Mouse (Mus musculus) myocyte (in vitro differentiated cells): Measurements from ENCODE around the gene Yipf3. TPM values are rescaled to one million over a fixed set of nuclear protein-coding genes. Genes with fewer than 3 reads are reported as not detected.
A peak's percentile ranks its signal among the peaks of the same experiment; 100 is the strongest.

ENCODE experiments used
- H3K27me3 ChIP-seq: one replicate; pipeline ENCODE4 v1.6.1; 2011; ENCODE audit not compliant: control insufficient read depth, insufficient read depth, insufficient read length
- H3K36me3 ChIP-seq: one replicate; pipeline ENCODE4 v1.6.1; 2011; ENCODE audit not compliant: control insufficient read depth, insufficient read depth
- H3K4me2 ChIP-seq: one replicate; pipeline ENCODE4 v1.6.1; 2011; ENCODE audit warnings: low read depth, control low read depth
- H3K4me3 ChIP-seq: one replicate; pipeline ENCODE4 v1.5.1; 2011; ENCODE audit warnings: mild to moderate bottlenecking, control low read depth, moderate library complexity
- H3K79me2 ChIP-seq: one replicate; pipeline ENCODE4 v1.6.1; 2011; ENCODE audit not compliant: control insufficient read depth, insufficient read depth
- H3ac ChIP-seq: one replicate; pipeline ENCODE4 v1.6.1; 2011; ENCODE audit not compliant: control insufficient read depth, insufficient read length
- CEBPB ChIP-seq: IDR thresholded peaks from 2 replicates; pipeline ENCODE4 v1.6.1; 2011; ENCODE audit warnings: mild to moderate bottlenecking, moderate library complexity; ENCODE audit not compliant: poor library complexity, insufficient read depth, severe bottlenecking
- E2F4 ChIP-seq: IDR thresholded peaks from one replicate; pipeline ENCODE4 v1.6.1; 2011; ENCODE audit warnings: mild to moderate bottlenecking, control low read depth, moderate library complexity; ENCODE audit not compliant: insufficient read depth
- MAX ChIP-seq: IDR thresholded peaks from one replicate; pipeline ENCODE4 v1.6.1; 2011; ENCODE audit warnings: low read depth, mild to moderate bottlenecking, control low read depth
- MYOD1 ChIP-seq, 3 experiments: IDR thresholded peaks; one replicate each; pipeline ENCODE4 v1.6.1; 2011; ENCODE audit warnings: control low read depth in 2 of 3, low read depth in 2 of 3, mild to moderate bottlenecking in 2 of 3, moderate library complexity in 1 of 3; ENCODE audit not compliant: insufficient read length in 2 of 3, control insufficient read depth in 1 of 3
- MYOG ChIP-seq, 3 experiments: IDR thresholded peaks; one replicate each; pipeline ENCODE4 v1.6.1; 2011; ENCODE audit warnings: control low read depth in 2 of 3, low read depth in 2 of 3, mild to moderate bottlenecking in 2 of 3; ENCODE audit not compliant: insufficient read length in 2 of 3, control insufficient read depth in 1 of 3, insufficient read depth in 1 of 3
- POLR2A ChIP-seq: IDR thresholded peaks from one replicate; pipeline ENCODE4 v1.6.1; 2011; ENCODE audit warnings: low read depth, mild to moderate bottlenecking, control low read depth, moderate library complexity; ENCODE audit not compliant: insufficient read length
- POLR2AphosphoS2 ChIP-seq: IDR thresholded peaks from one replicate; pipeline ENCODE4 v1.6.1; 2011; ENCODE audit warnings: low read depth, control low read depth; ENCODE audit not compliant: insufficient read length
- REST ChIP-seq: IDR thresholded peaks from one replicate; pipeline ENCODE4 v1.6.1; 2011; ENCODE audit warnings: mild to moderate bottlenecking, control low read depth, moderate library complexity; ENCODE audit not compliant: insufficient read depth, insufficient read length
- SRF ChIP-seq: IDR thresholded peaks from one replicate; pipeline ENCODE4 v1.6.1; 2011; ENCODE audit warnings: low read depth; ENCODE audit not compliant: control insufficient read depth, insufficient read length
- TCF12 ChIP-seq: IDR thresholded peaks from one replicate; pipeline ENCODE4 v1.6.1; 2011; ENCODE audit warnings: mild to moderate bottlenecking, control low read depth; ENCODE audit not compliant: poor library complexity, insufficient read depth, severe bottlenecking
- TCF3 ChIP-seq: IDR thresholded peaks from one replicate; pipeline ENCODE4 v1.6.1; 2011; ENCODE audit warnings: low read depth, control low read depth; ENCODE audit not compliant: insufficient read length
- USF1 ChIP-seq: IDR thresholded peaks from one replicate; pipeline ENCODE4 v1.6.1; 2011; ENCODE audit warnings: low read depth, mild to moderate bottlenecking, control low read depth, moderate library complexity
- polyA plus RNA-seq: library from polyadenylated mRNA; unstranded; fragments of >200 nt; fragmentation: generic; extraction: Trizol; gene quantifications from one replicate; pipeline ENCODE4 v1.2.1, GENCODE M21; 2012; ENCODE audit warnings: missing spikeins

Gene Yipf3
- polyA plus RNA-seq, 1 experiment: 112 TPM

GRCm38 (mm10) chr17:46253452-46254084, 5.7 kb downstream of the Yipf3 start, which contains the start of gene Lrrc73:
Gene Lrrc73, plus strand, starts transcription at chr17:46253531.
- Histone ChIP-seq H3K4me2 (peak within 1 kb of the TSS; percentile 97), H3K27me3 (no peaks in the 10 kb centered on the region), H3K4me3 (peak within 1 kb of the TSS; percentile 28), H3K79me2 (peaks cover 11% of the 10 kb centered on the region), H3K36me3 (no peaks in the 10 kb centered on the region), H3ac (peak within 1 kb of the TSS; percentile 55)
- TF ChIP-seq CEBPB (no peak), MYOG (IDR thresholded peaks at IDR 0.05; ENCODE audit: control insufficient read depth in 1 of 3, insufficient read depth in 1 of 3, insufficient read length in 2 of 3, low read depth in 2 of 3) (peak; percentile 37 to 85 (median 83)), SRF (no peak), TCF12 (no peak), E2F4 (no peak), MAX (peak; percentile 43), TCF3 (no peak), REST (no peak), MYOD1 (IDR thresholded peaks at IDR 0.05; ENCODE audit: control insufficient read depth in 1 of 3, insufficient read length in 2 of 3, low read depth in 2 of 3) (peak in 2 of 3 experiments; percentile 71 to 85), USF1 (no peak), POLR2A (peak; percentile 61), POLR2AphosphoS2 (peak; percentile 90)

- Histone ChIP-seq H3K27me3 (no peaks in the 10 kb centered on the region), H3K79me2 (peaks cover 5% of the 10 kb centered on the region), H3K36me3 (no peaks in the 10 kb centered on the region), H3K4me2 (peak overlapping the region; percentile 60), H3K4me3 (peak overlapping the region; percentile 28), H3ac (peak overlapping the region; percentile 55)
- TF ChIP-seq POLR2AphosphoS2 (no peak), MYOD1 (IDR thresholded peaks at IDR 0.05; ENCODE audit: control insufficient read depth in 1 of 3, insufficient read length in 2 of 3, low read depth in 2 of 3) (peak in 2 of 3 experiments; percentile 7 to 33)
These were observed 6.2 kb downstream of the Yipf3 start for GRCm38 (mm10) chr17:46254106-46254505.

GRCm38 (mm10) chr17:46255147-46255546, 7.3 kb downstream of the Yipf3 start:
- Histone ChIP-seq H3ac (no peak overlapping the region), H3K4me3 (no peak overlapping the region), H3K27me3 (no peaks in the 10 kb centered on the region), H3K4me2 (no peak overlapping the region), H3K79me2 (no peaks in the 10 kb centered on the region), H3K36me3 (no peaks in the 10 kb centered on the region)
- no peak for TF ChIP-seq POLR2AphosphoS2
- no peak for TF ChIP-seq MAX
- no peak for TF ChIP-seq CEBPB
- no peak for TF ChIP-seq TCF3
- TF ChIP-seq TCF12: no peak
- no peak for TF ChIP-seq MYOG (IDR thresholded peaks at IDR 0.05; ENCODE audit: control insufficient read depth in 1 of 3, insufficient read depth in 1 of 3, insufficient read length in 2 of 3, low read depth in 2 of 3)
- TF ChIP-seq REST: no peak

GRCm38 (mm10) chr17:46258279-46259053, 10.6 kb downstream of the Yipf3 start:
- Histone ChIP-seq H3K4me3 (no peak overlapping the region), H3K79me2 (no peaks in the 10 kb centered on the region), H3ac (no peak overlapping the region), H3K27me3 (no peaks in the 10 kb centered on the region), H3K36me3 (peaks cover 10% of the 10 kb centered on the region), H3K4me2 (no peak overlapping the region)
- TF ChIP-seq SRF (no peak), TCF3 (no peak), TCF12 (no peak), POLR2AphosphoS2 (peak; percentile 52), POLR2A (peak; percentile 11), MYOG (IDR thresholded peaks at IDR 0.05; ENCODE audit: control insufficient read depth in 1 of 3, insufficient read depth in 1 of 3, insufficient read length in 2 of 3, low read depth in 2 of 3) (no peak), MAX (no peak)

GRCm38 (mm10) chr17:46259675-46260074, 11.8 kb downstream of the Yipf3 start:
- Histone ChIP-seq H3K36me3 (peaks cover 17% of the 10 kb centered on the region), H3K27me3 (no peaks in the 10 kb centered on the region), H3K4me2 (no peak overlapping the region), H3K4me3 (no peak overlapping the region), H3K79me2 (peaks cover 5% of the 10 kb centered on the region), H3ac (no peak overlapping the region)
- TF ChIP-seq POLR2A (no peak), CEBPB (no peak), REST (no peak), POLR2AphosphoS2 (peak; percentile 8), E2F4 (no peak)
